22 mouse cellular contexts compared by ENCODE assay signal in the genomic region with DNA sequence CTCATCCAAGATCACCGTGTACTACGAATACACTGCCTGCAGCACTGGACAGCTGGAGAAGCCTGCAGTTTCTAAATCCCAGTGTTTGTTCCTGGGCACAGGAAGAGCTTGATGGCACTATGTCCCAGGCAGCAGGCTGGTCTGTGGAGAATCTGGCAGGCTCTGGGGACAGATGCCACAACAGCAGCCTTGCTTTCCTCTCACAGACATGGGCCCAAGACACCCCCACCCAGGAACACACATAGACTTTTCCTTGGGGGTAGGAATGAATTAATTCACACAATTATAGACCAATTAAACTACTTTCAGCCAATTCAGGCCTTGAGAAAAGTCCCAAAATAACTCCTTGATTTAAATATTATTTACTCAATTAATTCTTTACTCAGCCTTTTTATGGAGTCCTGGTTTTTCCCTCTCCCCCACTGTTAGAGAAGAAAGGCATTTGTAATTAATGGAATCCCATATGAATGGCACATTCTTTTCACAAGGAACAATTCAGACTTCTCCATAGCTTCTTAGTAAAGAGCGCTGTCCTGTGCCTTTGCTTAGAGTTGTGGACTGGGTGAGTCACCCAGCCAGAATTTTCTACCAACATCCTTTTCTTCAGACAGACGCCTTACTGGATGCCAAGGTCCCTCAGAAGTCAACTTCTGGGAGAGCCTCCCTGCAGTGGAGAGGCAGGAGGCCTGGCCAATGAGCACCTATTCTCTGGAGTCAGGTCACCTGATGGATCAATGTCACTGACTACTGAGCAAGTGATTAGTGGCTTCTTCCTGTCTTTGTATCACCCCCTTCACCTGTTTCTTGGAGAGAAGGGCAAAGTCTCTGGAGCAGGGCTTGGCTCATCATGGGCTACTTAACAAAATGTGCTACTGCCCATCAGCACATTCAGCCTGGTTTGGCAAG.
DNase-seq lines count a peak whose midpoint lies in the region; ATAC-seq and TF ChIP-seq lines count a peak whose summit lies in the region.
"Had no signal": no experiment of that assay in that cellular context is flagged by ENCODE, and none has a peak within 500 bp of the region (broad histone marks: within the 10 kb centered on the region; RNA-seq: fewer than 3 reads in every experiment).

No protein-coding gene starts in this region.

- POLR2A ChIA-PET in Patski (lab: Charles Lee), result no interaction called here

- H3K27ac ChIP-seq in forebrain, embryonic 14.5 days (ENCODE audit: low read depth, low read length), result no peak overlapping the region
- no peak overlapping the region for H3K27ac ChIP-seq in forebrain, embryonic 11.5 days (ENCODE audit: low read depth, low read length)
- H3K27ac ChIP-seq in forebrain, embryonic 16.5 days (ENCODE audit: low read length), result no peak overlapping the region
- H3K27ac ChIP-seq in limb, embryonic 10.5 days, result no peak overlapping the region
- H3K27ac ChIP-seq in hindbrain, embryonic 12.5 days, result no peak overlapping the region
- H3K27ac ChIP-seq in intestine, embryonic 15.5 days, result no peak overlapping the region
- H3K27ac ChIP-seq: embryonic facial prominence, embryonic 13.5 days; heart, embryonic 10.5 days; hindbrain, embryonic 13.5 days; hindbrain, postnatal 0 days had no signal

- no peak for TF ChIP-seq CTCF in Patski (IDR thresholded peaks at IDR 0.05)

- H3K9ac ChIP-seq in forebrain, embryonic 14.5 days (ENCODE audit: low read length), result no peak overlapping the region
- H3K9ac ChIP-seq in forebrain, embryonic 11.5 days (ENCODE audit: low read length), result no peak overlapping the region
- H3K9ac ChIP-seq in forebrain, embryonic 16.5 days (replicated peaks; ENCODE audit: low read depth, low read length), result no peak overlapping the region
- no peak overlapping the region for H3K9ac ChIP-seq in hindbrain, embryonic 12.5 days
- H3K9ac ChIP-seq in intestine, embryonic 15.5 days, result no peak overlapping the region
- H3K9ac ChIP-seq: embryonic facial prominence, embryonic 13.5 days; hindbrain, embryonic 13.5 days had no signal

- no peak overlapping the region for H3K4me3 ChIP-seq in forebrain, embryonic 14.5 days (ENCODE audit: low read depth, low read length)
- no peak overlapping the region for H3K4me3 ChIP-seq in forebrain, embryonic 11.5 days (ENCODE audit: low read depth, low read length)
- no peak overlapping the region for H3K4me3 ChIP-seq in forebrain, embryonic 16.5 days (replicated peaks; ENCODE audit: low read length)
- H3K4me3 ChIP-seq in limb, embryonic 10.5 days, result no peak overlapping the region
- H3K4me3 ChIP-seq in hindbrain, embryonic 12.5 days, result no peak overlapping the region
- no peak overlapping the region for H3K4me3 ChIP-seq in intestine, embryonic 15.5 days (replicated peaks)
- H3K4me3 ChIP-seq: embryonic facial prominence, embryonic 13.5 days; heart, embryonic 10.5 days; hindbrain, embryonic 13.5 days had no signal

- in situ Hi-C loops in Patski (cut with MboI; ENCODE audit: low pct_unique_long_range_greater_than_20kb), result no loop called here

- ATAC-seq in forebrain, embryonic 14.5 days, result peak; percentile 67
- ATAC-seq in forebrain, embryonic 11.5 days (replicated peaks; ENCODE audit: low FRiP score), result no peak
- ATAC-seq in Patski, result peak; percentile 83
- peak; percentile 72 for ATAC-seq in forebrain, embryonic 16.5 days
- no peak for ATAC-seq in hindbrain, embryonic 12.5 days (ENCODE audit: low FRiP score)
- ATAC-seq in intestine, embryonic 15.5 days, result no peak
- ATAC-seq: hindbrain, postnatal 0 days had no signal

- H3K27me3 ChIP-seq in forebrain, embryonic 14.5 days (replicated peaks; ENCODE audit: control insufficient read depth, insufficient read depth, low read length), result no peaks in the 10 kb centered on the region
- H3K27me3 ChIP-seq in forebrain, embryonic 11.5 days (ENCODE audit: control insufficient read depth, insufficient read depth, low read length), result no peaks in the 10 kb centered on the region
- H3K27me3 ChIP-seq in Patski, result no peaks in the 10 kb centered on the region
- H3K27me3 ChIP-seq in forebrain, embryonic 16.5 days (replicated peaks; ENCODE audit: control insufficient read depth, insufficient read depth, low read length), result no peaks in the 10 kb centered on the region
- no peaks in the 10 kb centered on the region for H3K27me3 ChIP-seq in limb, embryonic 10.5 days (ENCODE audit: low read depth, poor library complexity, severe bottlenecking)
- no peaks in the 10 kb centered on the region for H3K27me3 ChIP-seq in hindbrain, embryonic 12.5 days
- no peaks in the 10 kb centered on the region for H3K27me3 ChIP-seq in intestine, embryonic 15.5 days (replicated peaks)
- H3K27me3 ChIP-seq: CH12.LX; embryonic facial prominence, embryonic 13.5 days; hindbrain, embryonic 13.5 days had no signal

- H3K4me1 ChIP-seq in forebrain, embryonic 14.5 days (ENCODE audit: control insufficient read depth, insufficient read depth, low read length), result no peaks in the 10 kb centered on the region
- no peaks in the 10 kb centered on the region for H3K4me1 ChIP-seq in forebrain, embryonic 11.5 days (replicated peaks; ENCODE audit: control insufficient read depth, insufficient read depth, low read length)
- peaks cover 3% of the 10 kb centered on the region; the same call in 1 of the 2 replicates for H3K4me1 ChIP-seq in forebrain, embryonic 16.5 days (replicated peaks; ENCODE audit: control insufficient read depth, insufficient read depth, low read length)
- H3K4me1 ChIP-seq in limb, embryonic 10.5 days, result no peaks in the 10 kb centered on the region
- 0 out of 2 replicates have a peak, but pooled peaks cover 2% of the 10 kb centered on the region for H3K4me1 ChIP-seq in hindbrain, embryonic 12.5 days
- H3K4me1 ChIP-seq in intestine, embryonic 15.5 days (replicated peaks), result no peaks in the 10 kb centered on the region
- H3K4me1 ChIP-seq: embryonic facial prominence, embryonic 13.5 days had no signal

- CTCF ChIA-PET in Patski (lab: Charles Lee), result no interaction called here

- H3K9me3 ChIP-seq in forebrain, embryonic 14.5 days (replicated peaks; ENCODE audit: control insufficient read depth, low read length), result no peaks in the 10 kb centered on the region
- no peaks in the 10 kb centered on the region for H3K9me3 ChIP-seq in forebrain, embryonic 11.5 days (ENCODE audit: control insufficient read depth, low read length)
- no peaks in the 10 kb centered on the region for H3K9me3 ChIP-seq in forebrain, embryonic 16.5 days (ENCODE audit: control insufficient read depth, low read length)
- H3K9me3 ChIP-seq in limb, embryonic 10.5 days (replicated peaks), result no peaks in the 10 kb centered on the region
- no peaks in the 10 kb centered on the region for H3K9me3 ChIP-seq in hindbrain, embryonic 12.5 days (replicated peaks)
- H3K9me3 ChIP-seq in intestine, embryonic 15.5 days, result no peaks in the 10 kb centered on the region
- H3K9me3 ChIP-seq: embryonic facial prominence, embryonic 13.5 days; heart, embryonic 10.5 days; hindbrain, embryonic 13.5 days had no signal

- H3K4me2 ChIP-seq in forebrain, embryonic 14.5 days (ENCODE audit: low read length), result no peak overlapping the region
- H3K4me2 ChIP-seq in forebrain, embryonic 11.5 days (ENCODE audit: low read depth, low read length, severe bottlenecking), result no peak overlapping the region
- no peak overlapping the region for H3K4me2 ChIP-seq in forebrain, embryonic 16.5 days (ENCODE audit: low read length)
- no peak overlapping the region for H3K4me2 ChIP-seq in hindbrain, embryonic 12.5 days (replicated peaks)
- H3K4me2 ChIP-seq in intestine, embryonic 15.5 days (replicated peaks), result no peak overlapping the region
- H3K4me2 ChIP-seq: embryonic facial prominence, embryonic 13.5 days; hindbrain, embryonic 13.5 days had no signal

- 0 out of 2 replicates have a peak, but pooled peaks cover 4% of the 10 kb centered on the region for H3K36me3 ChIP-seq in forebrain, embryonic 14.5 days (ENCODE audit: control insufficient read depth, insufficient read depth, low read length)
- no peaks in the 10 kb centered on the region for H3K36me3 ChIP-seq in forebrain, embryonic 11.5 days (ENCODE audit: control insufficient read depth, insufficient read depth, low read length)
- H3K36me3 ChIP-seq in forebrain, embryonic 16.5 days (ENCODE audit: control insufficient read depth, insufficient read depth), result peaks cover 3% of the 10 kb centered on the region; the same call in 1 of the 2 replicates
- peaks cover 4% of the 10 kb centered on the region; the same call in 1 of the 2 replicates for H3K36me3 ChIP-seq in limb, embryonic 10.5 days
- 0 out of 2 replicates have a peak, but pooled peaks cover 3% of the 10 kb centered on the region for H3K36me3 ChIP-seq in hindbrain, embryonic 12.5 days
- no peaks in the 10 kb centered on the region for H3K36me3 ChIP-seq in intestine, embryonic 15.5 days

- DNase-seq in forebrain, embryonic 14.5 days (ENCODE audit: low spot score), result peak; percentile 47
- no peak for DNase-seq in forebrain, embryonic 11.5 days (ENCODE audit: low spot score)
- no peak for DNase-seq in Patski (ENCODE audit: low read depth, low spot score)
- no peak for DNase-seq in limb, embryonic 10.5 days (ENCODE audit: low spot score)
- DNase-seq: adrenal gland, adult 2 months; adrenal gland, postnatal 36 days; cerebellum, adult 11 months; cerebellum, adult 8-10 months; cerebellum, postnatal 25 days; gastrocnemius, postnatal 10 days; heart, adult 18-20 months; heart, postnatal 10 days; heart, postnatal 4 days; kidney, adult 18-20 months had no signal

- WGBS in forebrain, embryonic 14.5 days, result 45% methylated on average over 4 of the region's 4 CpGs
- WGBS in forebrain, embryonic 11.5 days, result 56% methylated on average over 4 of the region's 4 CpGs
- 34% methylated on average over 4 of the region's 4 CpGs for WGBS in forebrain, embryonic 16.5 days
- 93% methylated on average over 4 of the region's 4 CpGs for WGBS in limb, embryonic 10.5 days
- 70% methylated on average over 4 of the region's 4 CpGs for WGBS in hindbrain, embryonic 12.5 days
- 75% methylated on average over 4 of the region's 4 CpGs for WGBS in intestine, embryonic 15.5 days

Comparison
In these comparisons a context has a peak if more than half of its experiments do, and no peak if none do; other contexts are left out.
1. ATAC-seq: peak in forebrain, embryonic 14.5 days (single experiment), Patski (single experiment) and forebrain, embryonic 16.5 days (single experiment); none in forebrain, embryonic 11.5 days (single experiment), hindbrain, embryonic 12.5 days (single experiment) and intestine, embryonic 15.5 days (single experiment).